Mouse (Mus musculus) lung, adult 2 months (tissue): Measurements from ENCODE around the gene Pdrg1. TPM values are rescaled to one million over a fixed set of nuclear protein-coding genes. Genes with fewer than 3 reads are reported as not detected.
A peak's percentile ranks its signal among the peaks of the same experiment; 100 is the strongest.

Experiments
- DNase-seq: peaks from one replicate; pipeline ENCODE4 v3.0.0; 2022
- H3K4me1 ChIP-seq: fragments of 200-500 bp; 2 replicates; pipeline ENCODE4 v1.6.1; 2011; ENCODE audit warnings: low read length; ENCODE audit not compliant: control insufficient read depth, insufficient read depth
- H3K4me3 ChIP-seq: fragments of 200-500 bp; replicated peaks from 2 replicates; pipeline ENCODE3; 2011; ENCODE audit warnings: low read depth, mild to moderate bottlenecking, control low read depth, low read length; ENCODE audit errors: extremely low read depth
- CTCF ChIP-seq: fragments of 200-500 bp; IDR thresholded peaks from 2 replicates; pipeline ENCODE4 v1.5.1; 2011; ENCODE audit warnings: mild to moderate bottlenecking, low read length, control low read depth; ENCODE audit not compliant: insufficient read depth
- POLR2A ChIP-seq: fragments of 200-500 bp; IDR thresholded peaks from 2 replicates; pipeline ENCODE4 v1.6.1; 2011; ENCODE audit warnings: low read depth, mild to moderate bottlenecking, control low read depth, low read length, borderline replicate concordance; ENCODE audit errors: extremely low read depth
- WGBS: fragments of 180-500 bp; shearing (Covaris S2); methylation state at CpG from one replicate; pipeline ENCODE4 v1.1.7; 2018; 5-methylcytosine and 5-hydroxymethylcytosine counted together
- polyA plus RNA-seq: library from polyadenylated mRNA; depleted of rRNA; stranded (reverse); fragments of >200 nt; gene quantifications from 2 replicates; pipeline ENCODE4 v1.2.3, GENCODE M21; 2012; rRNA removed

Gene Pdrg1
- polyA plus RNA-seq, 1 experiment = 61.9 TPM

GRCm38 (mm10) chr2:152965555-152965954 lies 49.7 kb downstream of the Pdrg1 start:
- DNase-seq = no peak
- no peaks in the 10 kb centered on the region for H3K4me1 ChIP-seq
- no peak overlapping the region for H3K4me3 ChIP-seq
- TF ChIP-seq POLR2A = no peak
- TF ChIP-seq CTCF = no peak
- 65% methylated on average over 4 of the region's 4 CpGs for WGBS

GRCm38 (mm10) chr2:152962091-152962793 lies 53.0 kb downstream of the Pdrg1 start, which contains the start of gene Ttll9:
TSS of gene Ttll9 (plus strand) at chr2:152962485.
- WGBS = under 1% methylated on average over 34 of the region's 34 CpGs
- peak; percentile 52 for DNase-seq
- Histone ChIP-seq H3K4me1 (no peaks in the 10 kb centered on the region), H3K4me3 (peak within 1 kb of the TSS; percentile 54)
- TF ChIP-seq CTCF (no peak), POLR2A (no peak)

Other genes with a start within 250 kb of the Pdrg1 start
- 113 and 118 TPM in 2 replicates for gene Bcl2l1, start 183.7 kb downstream of the Pdrg1 start, polyA plus RNA-seq
- 0.63 and 0.77 TPM in 2 replicates for gene Tpx2, start 167.5 kb downstream of the Pdrg1 start, polyA plus RNA-seq
- gene Mylk2, start 104.1 kb downstream of the Pdrg1 start, polyA plus RNA-seq = 0.29 and 3.9 TPM in 2 replicates
- gene Foxs1, start 82.2 kb downstream of the Pdrg1 start, polyA plus RNA-seq = 11.1 and 12.9 TPM in 2 replicates
- gene Dusp15, start 63.7 kb downstream of the Pdrg1 start, polyA plus RNA-seq = 0.37 and 0.60 TPM in 2 replicates
- gene Ttll9, start 52.9 kb downstream of the Pdrg1 start, polyA plus RNA-seq = 3.4 and 3.8 TPM in 2 replicates
- gene Xkr7, start 16.4 kb upstream of the Pdrg1 start, polyA plus RNA-seq = 0.03 TPM in 1 of 2 replicates, not detected in the other
- gene Ccm2l, start 50.5 kb upstream of the Pdrg1 start, polyA plus RNA-seq = 164 and 177 TPM in 2 replicates
- 45.0 and 52.8 TPM in 2 replicates for gene Hck, start 93.0 kb upstream of the Pdrg1 start, polyA plus RNA-seq
- gene Tm9sf4, start 145.9 kb upstream of the Pdrg1 start, polyA plus RNA-seq = 32.7 and 45.8 TPM in 2 replicates
- gene Tspyl3, start 210.0 kb upstream of the Pdrg1 start, polyA plus RNA-seq = 6.0 and 9.3 TPM in 2 replicates
- gene Plagl2, start 226.0 kb upstream of the Pdrg1 start, polyA plus RNA-seq = 7.8 and 12.4 TPM in 2 replicates
- 24.3 and 25.5 TPM in 2 replicates for gene Pofut1, start 226.1 kb upstream of the Pdrg1 start, polyA plus RNA-seq